Mouse (Mus musculus) brain, embryonic 18.5 days (tissue): ENCODE data around the gene Bcl9l.

Experiments
- DNase-seq: peaks from one replicate; pipeline ENCODE4 v3.0.0-alpha.2; 2012; ENCODE audit warnings: low read depth, low spot score

Gene Bcl9l

GRCm38 (mm10) chr9:44496803-44497461 lies 14.3 kb downstream of the Bcl9l start:
- no peak for DNase-seq

DNA sequence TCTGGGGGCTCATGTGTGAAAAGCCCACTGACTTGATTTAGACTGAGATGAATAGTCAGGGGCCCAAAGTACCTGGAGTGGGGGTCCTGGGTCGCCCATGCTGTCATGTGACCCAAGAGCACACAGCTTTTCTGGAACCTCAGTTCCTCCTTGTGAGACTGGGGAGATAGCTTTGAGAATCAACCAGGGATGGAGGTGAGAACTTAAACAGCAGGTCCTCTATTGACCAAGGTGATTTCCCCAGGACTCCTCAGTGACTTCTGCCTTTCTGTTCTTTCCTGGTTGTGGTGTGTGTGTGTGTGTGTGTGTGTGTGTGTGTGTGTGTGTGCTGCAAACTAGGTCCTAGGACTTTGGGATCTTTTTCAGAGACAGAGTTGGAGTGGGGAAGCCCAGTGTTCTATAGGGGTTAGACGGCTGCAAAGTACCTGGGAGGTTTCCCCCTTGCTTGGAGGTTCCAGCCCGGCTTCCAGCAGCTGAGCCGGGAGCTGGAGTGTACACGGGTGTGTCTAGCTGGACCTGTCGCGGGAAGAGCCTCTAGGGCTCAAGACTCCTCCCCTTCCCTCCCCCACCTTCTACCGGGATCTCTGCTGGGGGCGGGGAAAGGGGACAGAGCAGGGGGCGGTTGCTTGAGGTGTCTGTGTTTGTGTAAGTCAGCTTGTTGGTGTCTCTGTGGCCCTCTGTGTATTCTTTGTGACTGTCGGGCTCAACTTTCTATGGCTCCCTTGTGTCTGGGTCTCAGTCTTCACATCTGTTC lies 15.2 kb downstream of the Bcl9l start:
- DNase-seq = no peak

DNA sequence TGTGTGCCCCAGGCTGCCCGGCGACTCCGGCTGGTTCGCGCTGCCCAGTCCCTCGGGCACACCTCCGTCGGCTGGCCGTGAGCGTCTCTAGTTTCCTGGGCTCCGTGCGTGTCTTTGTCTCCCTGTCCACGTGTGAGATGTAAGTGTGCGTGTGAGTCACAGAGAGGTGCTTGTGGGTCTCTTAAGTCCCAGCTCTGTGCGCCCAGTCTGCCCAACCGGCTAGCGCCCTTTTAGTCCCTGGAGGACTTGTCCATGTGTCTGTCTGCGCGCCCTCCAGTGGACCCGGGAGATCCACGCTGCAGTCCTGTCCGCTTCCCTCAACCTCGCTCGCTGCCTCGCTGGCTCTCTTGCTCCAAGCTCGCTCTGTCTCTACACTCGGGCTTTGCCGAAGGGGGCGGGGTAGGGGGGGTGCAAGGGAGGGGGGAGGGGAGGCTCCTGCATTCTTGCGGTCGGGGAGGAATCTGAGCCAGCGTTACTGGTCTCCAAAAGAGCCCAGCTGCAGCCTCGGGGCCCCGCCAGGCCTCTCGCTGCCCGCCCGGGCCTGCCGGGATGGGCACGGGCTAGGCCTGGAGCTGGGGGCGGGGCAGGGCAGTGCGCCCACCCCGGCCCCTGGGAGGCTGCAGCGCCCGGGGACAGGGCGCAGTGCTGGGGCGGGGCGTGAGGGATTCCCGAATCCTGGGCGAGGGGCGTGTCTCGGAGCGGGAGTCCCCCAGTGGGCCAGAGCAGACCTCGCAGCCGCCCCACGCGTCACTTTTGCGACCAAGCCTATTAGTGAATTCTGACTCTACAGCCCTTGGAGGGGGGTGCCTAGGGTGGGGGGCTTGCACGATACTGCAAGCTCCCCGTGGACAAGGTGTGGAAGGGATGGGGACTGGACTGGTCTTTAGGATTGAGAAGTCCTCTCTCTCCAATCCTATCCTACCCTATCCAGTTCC lies 16.1 kb downstream of the Bcl9l start:
- no peak for DNase-seq

DNA sequence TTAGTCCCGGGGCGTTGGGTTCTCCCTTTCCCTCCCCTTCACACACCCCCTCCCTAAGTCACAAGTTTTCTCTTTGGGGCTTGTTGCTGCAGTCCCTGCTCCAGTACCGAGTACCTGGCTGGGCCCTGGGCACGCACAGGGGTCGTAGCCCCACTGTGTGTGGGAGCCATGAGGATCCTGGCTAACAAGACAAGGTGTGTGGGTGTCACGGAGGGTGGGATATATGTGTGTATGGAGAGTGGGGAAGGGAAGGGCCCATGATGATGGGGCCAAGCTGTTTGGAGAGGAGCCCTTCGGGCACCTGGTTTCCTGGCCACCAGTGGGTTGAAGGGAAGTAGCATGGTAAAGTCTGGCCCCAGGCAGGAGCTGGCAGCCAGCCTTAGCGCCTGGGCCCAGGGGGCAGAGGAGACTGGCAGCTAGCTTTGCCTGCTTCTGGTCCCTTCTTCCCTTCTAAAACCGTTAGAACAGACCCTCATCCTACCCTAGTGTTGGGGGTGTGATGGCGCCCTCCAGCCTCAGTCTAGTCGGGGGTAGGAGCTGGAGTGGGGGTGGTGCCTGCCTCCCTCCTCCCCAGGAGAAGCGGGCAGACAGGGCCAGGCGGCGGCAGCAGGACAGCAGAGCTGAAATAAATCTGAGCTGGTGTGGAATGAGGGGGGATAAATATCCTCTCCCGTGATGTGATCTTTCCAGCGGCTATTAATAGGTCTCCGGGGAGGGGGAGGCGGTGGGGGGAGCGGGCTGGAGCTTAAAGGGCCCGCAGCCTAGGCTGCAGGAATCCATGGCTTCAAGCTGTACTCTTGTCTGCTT lies 16.9 kb downstream of the Bcl9l start:
- DNase-seq = no peak

DNA sequence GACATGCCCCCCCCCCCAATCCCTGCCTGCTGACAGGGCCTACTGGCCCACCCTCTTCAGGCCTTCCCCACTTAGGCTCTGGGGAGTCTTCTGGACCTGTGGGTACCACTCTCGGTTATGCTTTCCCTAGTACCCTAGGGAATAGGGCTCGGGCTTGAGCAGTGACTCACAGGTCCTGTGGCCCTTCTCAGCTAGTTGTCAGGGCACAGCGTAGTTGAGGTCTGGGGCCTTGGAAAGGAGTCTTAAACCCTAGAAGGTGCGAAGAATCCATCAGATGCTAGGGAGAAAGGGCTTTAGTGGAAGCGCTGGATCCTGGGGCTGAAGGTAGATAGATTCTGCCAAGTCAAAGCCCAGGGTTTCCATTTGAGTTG lies 17.5 kb downstream of the Bcl9l start:
- no peak for DNase-seq

DNA sequence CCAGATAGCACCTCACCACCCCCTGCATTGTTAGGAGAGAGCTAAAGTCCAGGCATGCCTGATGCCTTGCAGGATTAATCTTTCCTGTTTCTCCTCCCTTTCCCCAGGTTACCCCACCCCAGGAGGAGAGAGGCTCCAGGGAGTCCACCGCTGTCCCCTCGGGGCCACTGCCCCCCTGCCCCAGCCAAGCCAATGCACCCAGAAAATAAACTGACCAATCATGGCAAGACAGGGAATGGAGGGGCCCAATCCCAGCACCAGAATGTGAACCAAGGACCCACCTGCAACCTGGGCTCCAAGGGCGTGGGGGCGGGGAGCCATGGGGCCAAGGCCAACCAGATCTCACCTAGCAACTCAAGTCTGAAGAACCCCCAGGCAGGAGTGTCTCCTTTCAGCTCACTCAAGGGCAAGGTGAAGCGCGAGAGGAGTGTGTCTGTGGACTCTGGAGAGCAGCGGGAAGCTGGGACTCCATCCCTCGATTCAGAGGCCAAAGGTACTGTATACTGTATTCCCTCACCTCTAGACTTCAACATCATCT lies 18.1 kb downstream of the Bcl9l start:
- DNase-seq = no peak

- no peak for DNase-seq
Measured at GRCm38 (mm10) chr9:44501206-44501879, 18.7 kb downstream of the Bcl9l start.

GRCm38 (mm10) chr9:44502006-44502405 lies 19.4 kb downstream of the Bcl9l start:
- DNase-seq = no peak

DNA sequence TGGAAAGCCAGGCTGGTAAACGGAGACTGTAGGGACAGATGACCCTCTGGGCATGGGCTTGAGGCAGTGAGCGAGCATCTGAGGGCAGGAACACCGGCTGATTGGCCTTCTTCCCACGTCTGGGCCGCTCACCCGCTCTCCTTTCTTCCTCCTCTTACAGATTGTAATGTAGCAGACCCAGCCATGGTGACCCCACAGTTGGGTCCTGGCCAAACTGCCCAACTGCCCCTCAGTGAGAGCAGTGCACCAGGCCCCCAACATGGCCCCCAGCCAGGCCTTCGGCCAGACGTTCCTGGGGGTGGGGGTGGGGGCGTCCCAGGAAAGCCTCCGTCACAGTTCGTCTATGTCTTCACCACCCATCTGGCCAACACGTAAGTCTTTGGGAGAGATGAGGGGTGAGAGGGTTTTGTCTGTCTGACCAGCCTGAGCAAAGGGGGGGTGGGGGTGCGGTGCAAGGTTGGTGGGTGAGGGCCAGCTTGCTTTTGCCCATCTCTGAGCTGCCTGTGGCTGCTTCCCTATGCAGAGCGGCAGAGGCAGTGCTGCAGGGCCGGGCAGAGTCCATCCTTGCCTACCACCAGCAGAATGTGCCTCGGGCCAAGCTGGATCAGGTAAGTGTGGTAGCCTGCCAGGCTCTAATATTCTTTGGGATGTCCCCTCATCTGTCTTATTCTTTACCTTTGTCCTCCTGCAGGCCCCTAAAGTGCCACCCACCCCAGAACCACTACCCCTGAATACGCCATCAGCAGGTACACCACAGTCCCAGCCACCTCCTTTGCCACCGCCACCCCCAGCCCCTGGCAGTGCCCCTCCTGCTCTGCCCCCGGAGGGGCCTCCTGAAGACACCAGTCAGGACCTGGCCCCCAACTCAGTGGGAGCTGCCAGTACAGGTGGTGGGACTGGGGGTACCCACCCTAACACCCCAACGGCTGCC lies 22.5 kb downstream of the Bcl9l start:
- no peak for DNase-seq

DNA sequence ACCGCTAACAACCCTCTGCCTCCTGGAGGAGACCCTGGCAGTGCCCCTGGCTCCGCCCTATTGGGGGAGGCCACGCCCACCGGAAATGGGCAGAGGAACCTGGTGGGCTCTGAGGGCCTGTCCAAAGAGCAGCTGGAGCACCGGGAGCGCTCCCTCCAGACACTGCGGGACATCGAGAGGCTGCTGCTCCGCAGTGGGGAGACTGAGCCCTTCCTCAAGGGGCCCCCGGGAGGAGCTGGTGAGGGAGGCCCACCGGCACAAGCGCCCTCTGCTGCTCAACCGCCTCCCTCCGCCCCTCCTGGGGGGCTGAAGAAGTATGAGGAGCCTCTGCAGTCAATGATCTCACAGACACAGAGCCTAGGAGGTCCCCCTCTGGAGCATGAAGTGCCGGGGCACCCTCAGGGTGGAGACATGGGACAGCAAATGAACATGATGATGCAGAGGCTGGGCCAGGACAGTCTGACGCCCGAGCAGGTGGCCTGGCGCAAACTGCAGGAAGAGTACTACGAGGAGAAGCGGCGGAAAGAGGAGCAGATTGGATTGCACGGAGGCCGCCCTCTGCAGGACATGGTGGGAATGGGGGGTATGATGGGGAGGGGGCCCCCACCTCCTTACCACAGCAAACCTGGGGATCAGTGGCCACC lies 23.3 kb downstream of the Bcl9l start:
- no peak for DNase-seq

GRCm38 (mm10) chr9:44506566-44506965 lies 23.9 kb downstream of the Bcl9l start:
- DNase-seq = no peak

GRCm38 (mm10) chr9:44507345-44507744 lies 24.7 kb downstream of the Bcl9l start:
- no peak for DNase-seq

GRCm38 (mm10) chr9:44508124-44508619 lies 25.5 kb downstream of the Bcl9l start:
- DNase-seq = no peak

- no peak for DNase-seq
Measured at GRCm38 (mm10) chr9:44508721-44509486, 26.3 kb downstream of the Bcl9l start.

- no peak for DNase-seq
Measured at GRCm38 (mm10) chr9:44509487-44510354, 27.1 kb downstream of the Bcl9l start.

DNA sequence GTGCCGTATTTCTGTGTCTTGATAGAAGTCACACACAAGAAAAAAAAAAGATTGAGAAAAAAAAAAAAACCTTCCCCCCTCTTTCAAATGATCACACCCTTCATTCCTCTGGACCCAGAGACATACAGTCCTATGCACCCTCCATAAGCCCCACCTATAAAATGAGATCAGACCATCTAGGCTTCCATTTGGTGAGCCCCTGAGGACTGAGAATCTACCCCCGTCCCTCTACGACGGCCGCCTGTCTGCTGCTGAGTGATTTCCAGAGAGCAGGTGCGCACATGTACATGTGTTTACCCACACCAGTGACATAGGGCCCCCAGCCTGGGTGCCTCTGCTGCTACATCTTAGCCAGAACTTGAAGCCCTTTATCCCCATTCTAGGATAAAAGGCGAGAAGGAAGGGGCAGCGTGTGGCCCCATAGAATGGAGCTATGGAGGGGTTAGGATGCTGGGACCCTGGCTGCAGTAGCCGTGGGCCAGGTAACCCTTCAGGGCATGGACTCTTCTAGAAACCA lies 27.8 kb downstream of the Bcl9l start:
- no peak for DNase-seq
